Mouse (Mus musculus) neural tube, embryonic 15.5 days (tissue): ENCODE measurements around the gene Scarb1. TPM values are rescaled to one million over a fixed set of nuclear protein-coding genes. Genes with fewer than 3 reads are reported as not detected.

Experiments
- polyA plus RNA-seq: library from polyadenylated mRNA; unstranded; fragments of >200 nt; fragmentation: Nextera tagmentation; extraction: Ambion mirVana; gene quantifications from 2 replicates; pipeline ENCODE4 v1.2.1, GENCODE M21; 2015

Gene Scarb1
- polyA plus RNA-seq, 1 experiment from 2014 or later, result 50.5 TPM

Other genes with a start within 250 kb of the Scarb1 start
- gene Ncor2, start 161.9 kb downstream of the Scarb1 start, polyA plus RNA-seq, result 24.2 and 28.5 TPM in 2 replicates
- gene Gm10382, start 48.2 kb upstream of the Scarb1 start, polyA plus RNA-seq, result 0.59 and 0.74 TPM in 2 replicates
- gene Ubc, start 49.1 kb upstream of the Scarb1 start, polyA plus RNA-seq, result 1,353 and 1,380 TPM in 2 replicates
- 9.9 and 10.9 TPM in 2 replicates for gene Dhx37, start 93.0 kb upstream of the Scarb1 start, polyA plus RNA-seq
- gene Bri3bp, start 100.5 kb upstream of the Scarb1 start, polyA plus RNA-seq, result 37.3 and 40.6 TPM in 2 replicates
- gene Aacs, start 134.7 kb upstream of the Scarb1 start, polyA plus RNA-seq, result 92.1 and 103 TPM in 2 replicates
- gene Tmem132b, start 190.7 kb upstream of the Scarb1 start, polyA plus RNA-seq, result 4.9 and 5.6 TPM in 2 replicates